Mouse (Mus musculus) heart, adult 2 months (tissue): ENCODE results near the gene A630095N17Rik. TPM values are rescaled to one million over a fixed set of nuclear protein-coding genes. Genes with fewer than 3 reads are reported as not detected.

Source experiments
- DNase-seq, 2 experiments: peaks; one replicate each; pipeline ENCODE4 v3.0.0; 2021
- H3K27ac ChIP-seq: fragments of 200-600 bp; 2 replicates; pipeline ENCODE4 v1.8.1; 2022
- H3K27me3 ChIP-seq: fragments of 200-500 bp; 2 replicates; pipeline ENCODE4 v1.6.1; 2012; ENCODE audit warnings: mild to moderate bottlenecking, low read length, inconsistent platforms, mixed read lengths; ENCODE audit not compliant: control insufficient read depth, insufficient read depth
- H3K36me3 ChIP-seq: fragments of 200-500 bp; 2 replicates; pipeline ENCODE4 v1.6.1; 2012; ENCODE audit warnings: low read length, inconsistent platforms; ENCODE audit not compliant: control insufficient read depth, insufficient read depth
- H3K4me1 ChIP-seq: fragments of 200-500 bp; 2 replicates; pipeline ENCODE4 v1.6.1; 2011; ENCODE audit warnings: low read length; ENCODE audit not compliant: control insufficient read depth, insufficient read depth
- H3K4me3 ChIP-seq: fragments of 200-600 bp; 2 replicates; pipeline ENCODE4 v1.8.1; 2022
- H3K79me2 ChIP-seq: fragments of 200-500 bp; replicated peaks from 2 replicates; pipeline ENCODE4 v1.6.1; 2012; ENCODE audit warnings: mild to moderate bottlenecking, inconsistent platforms, low read length, moderate library complexity, mixed read lengths; ENCODE audit not compliant: control insufficient read depth, insufficient read depth
- H3K9ac ChIP-seq: fragments of 200-500 bp; 2 replicates; pipeline ENCODE4 v1.6.1; 2012; ENCODE audit warnings: low read depth, mild to moderate bottlenecking, control low read depth, inconsistent platforms, low read length, mixed read lengths
- CTCF ChIP-seq: fragments of 200-600 bp; IDR thresholded peaks from 2 replicates; pipeline ENCODE4 v1.8.1; 2022; ENCODE audit warnings: antibody characterized with exemption, mild to moderate bottlenecking, moderate library complexity
- EP300 ChIP-seq: fragments of 200-500 bp; IDR thresholded peaks from 2 replicates; pipeline ENCODE4 v1.6.1; 2011; ENCODE audit warnings: low read depth, low read length, control low read depth; ENCODE audit not compliant: insufficient read depth
- POLR2A ChIP-seq: fragments of 200-500 bp; IDR thresholded peaks from 2 replicates; pipeline ENCODE4 v1.6.1; 2011; ENCODE audit warnings: mild to moderate bottlenecking, low read depth, low read length, control low read depth; ENCODE audit not compliant: insufficient read depth
- WGBS: fragments of 180-500 bp; shearing (Covaris S2); methylation state at CpG from one replicate; pipeline ENCODE4 v1.1.7; 2018; 5-methylcytosine and 5-hydroxymethylcytosine counted together
- intact Hi-C: fragments of 180-260 bp; cut with DNase I; formaldehyde crosslinking; loops from one replicate; pipeline ENCODE4 v1.15.1; 2025
- polyA plus RNA-seq: library from polyadenylated mRNA; depleted of rRNA; stranded (reverse); fragments of >200 nt; gene quantifications from 2 replicates; pipeline ENCODE4 v1.2.3, GENCODE M21; 2012
- total RNA-seq, 2 experiments: library from RNA; stranded (reverse); gene quantifications; 2 replicates each; pipeline ENCODE4 v1.2.3; 2021

A630095N17Rik gene
- total and polyA plus RNA-seq, 3 experiments, result not detected

DNA sequence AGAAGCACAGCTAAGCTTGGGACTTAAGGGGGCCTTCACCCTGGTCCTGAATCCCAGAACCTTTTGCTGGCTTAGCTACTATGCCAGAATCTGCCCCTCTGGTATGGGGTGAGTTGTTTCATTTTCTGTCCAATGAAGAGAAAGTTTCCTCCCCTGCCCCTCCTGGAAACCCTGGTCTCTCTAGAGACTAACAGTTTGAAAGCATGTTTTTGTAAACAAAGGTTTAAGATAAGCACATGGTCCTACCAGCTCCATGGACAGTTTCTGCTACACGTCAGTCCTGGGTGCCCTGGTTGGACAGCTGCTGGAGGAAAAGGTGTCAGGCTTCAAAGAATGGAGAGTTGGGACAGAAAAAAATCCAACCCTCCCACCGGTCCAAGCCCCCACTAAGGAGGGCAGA, 41.3 kb downstream of the A630095N17Rik start:
- H3K4me1 ChIP-seq, result peaks cover 5% of the 10 kb centered on the region
- no peaks in the 10 kb centered on the region for H3K27me3 ChIP-seq
- WGBS, result 29% methylated on average over 2 of the region's 2 CpGs
- no peak for TF ChIP-seq POLR2A
- no peak for TF ChIP-seq CTCF
- TF ChIP-seq EP300, result no peak
- no peak overlapping the region; the same call in 1 of the 2 replicates for H3K4me3 ChIP-seq
- H3K79me2 ChIP-seq, result peaks cover 3% of the 10 kb centered on the region; the same call in 1 of the 2 replicates
- intact Hi-C loops, result loop anchor here (5.0 to 10.0 kb wide), 2 partner anchors 127 to 244 kb away; partner anchors contain the start of genes Dnpep and Gmppa
- no peak overlapping the region for H3K9ac ChIP-seq
- H3K27ac ChIP-seq, result no peak overlapping the region
- H3K36me3 ChIP-seq, result peaks cover 3% of the 10 kb centered on the region
- no peak for DNase-seq

DNA sequence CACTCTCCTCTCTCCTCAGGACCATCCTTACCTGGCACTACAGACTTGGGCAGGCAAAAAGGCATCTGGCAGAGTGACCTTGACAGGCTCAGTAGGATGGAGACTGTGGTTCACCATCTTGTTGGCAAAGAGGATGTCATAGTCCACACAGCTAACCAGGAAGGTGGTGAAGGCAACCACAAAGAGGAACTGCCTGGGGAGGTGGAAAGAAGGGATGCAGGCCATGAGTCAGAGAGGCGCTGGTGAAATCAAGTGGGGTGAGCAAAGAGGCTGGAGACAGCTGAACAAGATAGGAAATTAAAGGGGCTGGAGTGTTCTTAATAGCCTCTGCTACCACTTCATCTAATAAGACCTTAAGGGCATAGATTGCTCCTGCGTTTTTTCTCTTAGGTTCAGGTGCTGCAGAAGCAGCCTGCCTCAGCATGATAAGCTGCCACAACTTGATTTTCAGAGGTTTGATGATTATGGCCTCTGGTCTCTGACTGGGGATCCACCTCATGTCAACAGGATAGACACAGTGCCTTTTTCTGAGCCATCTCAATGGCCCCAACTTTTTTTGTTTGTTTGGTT, 43.9 kb downstream of the A630095N17Rik start:
- TF ChIP-seq POLR2A (no peak), EP300 (no peak), CTCF (no peak)
- Histone ChIP-seq H3K79me2 (peaks cover 3% of the 10 kb centered on the region; the same call in 1 of the 2 replicates), H3K27me3 (no peaks in the 10 kb centered on the region), H3K4me1 (peaks cover 4% of the 10 kb centered on the region), H3K36me3 (no peaks in the 10 kb centered on the region; the same call in 1 of the 2 replicates), H3K9ac (no peak overlapping the region), H3K27ac (no peak overlapping the region), H3K4me3 (no peak overlapping the region)
- no peak for DNase-seq
- intact Hi-C loops, result no loop called here
- 93% methylated on average over 2 of the region's 2 CpGs for WGBS

DNA sequence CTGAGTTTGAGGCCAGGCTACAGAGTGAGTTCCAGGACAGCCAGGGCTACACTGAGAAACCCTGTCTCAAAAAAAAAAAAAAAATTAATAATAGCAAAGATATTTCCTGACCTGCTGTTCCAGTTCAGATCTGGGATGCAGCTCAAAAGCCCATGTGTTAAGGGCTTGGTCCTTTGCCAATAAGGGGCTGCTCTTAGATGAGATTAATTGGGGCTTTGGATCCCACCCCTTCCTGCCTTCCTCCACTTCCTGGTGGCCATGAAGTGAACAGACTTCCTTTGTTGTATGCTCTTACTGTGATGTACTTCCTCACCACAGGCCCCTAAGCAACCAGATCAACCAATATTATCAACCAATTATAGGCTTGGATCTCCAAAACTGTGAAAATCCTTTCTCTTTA, 44.8 kb downstream of the A630095N17Rik start:
- Histone ChIP-seq H3K27ac (no peak overlapping the region), H3K4me1 (peaks cover 4% of the 10 kb centered on the region), H3K79me2 (peaks cover 3% of the 10 kb centered on the region; the same call in 1 of the 2 replicates), H3K4me3 (no peak overlapping the region), H3K9ac (no peak overlapping the region), H3K36me3 (no peaks in the 10 kb centered on the region; the same call in 1 of the 2 replicates), H3K27me3 (no peaks in the 10 kb centered on the region)
- intact Hi-C loops, result no loop called here
- TF ChIP-seq EP300 (no peak), POLR2A (no peak), CTCF (no peak)
- no peak for DNase-seq

DNA sequence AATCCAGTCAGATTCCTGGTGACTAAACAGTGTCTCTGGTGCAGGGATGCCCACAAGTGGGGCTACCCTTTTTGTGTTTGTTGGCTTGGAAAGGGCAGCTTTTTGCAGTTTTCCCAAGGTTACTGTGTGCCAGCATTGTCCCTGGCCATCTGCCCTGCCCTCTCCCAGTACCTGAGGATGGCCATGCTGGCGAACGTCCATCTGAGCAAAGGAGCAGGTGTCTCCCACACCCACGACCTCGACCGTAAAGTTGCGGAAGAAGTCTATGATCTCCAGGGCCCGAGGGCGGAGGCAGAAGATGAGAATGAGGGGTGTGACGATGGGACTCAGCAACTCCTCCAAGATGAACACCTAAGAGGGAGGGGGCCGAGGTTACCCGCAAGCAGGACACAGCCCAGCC, 46.4 kb downstream of the A630095N17Rik start:
- no peaks in the 10 kb centered on the region for H3K4me1 ChIP-seq
- H3K36me3 ChIP-seq, result no peaks in the 10 kb centered on the region; the same call in 1 of the 2 replicates
- peaks cover 1% of the 10 kb centered on the region; the same call in 1 of the 2 replicates for H3K79me2 ChIP-seq
- no peaks in the 10 kb centered on the region for H3K27me3 ChIP-seq
- TF ChIP-seq CTCF, result no peak
- intact Hi-C loops, result no loop called here
- no peak overlapping the region for H3K27ac ChIP-seq
- H3K4me3 ChIP-seq, result no peak overlapping the region
- no peak overlapping the region for H3K9ac ChIP-seq
- no peak for DNase-seq
- 92% methylated on average over 11 of the region's 11 CpGs for WGBS

DNA sequence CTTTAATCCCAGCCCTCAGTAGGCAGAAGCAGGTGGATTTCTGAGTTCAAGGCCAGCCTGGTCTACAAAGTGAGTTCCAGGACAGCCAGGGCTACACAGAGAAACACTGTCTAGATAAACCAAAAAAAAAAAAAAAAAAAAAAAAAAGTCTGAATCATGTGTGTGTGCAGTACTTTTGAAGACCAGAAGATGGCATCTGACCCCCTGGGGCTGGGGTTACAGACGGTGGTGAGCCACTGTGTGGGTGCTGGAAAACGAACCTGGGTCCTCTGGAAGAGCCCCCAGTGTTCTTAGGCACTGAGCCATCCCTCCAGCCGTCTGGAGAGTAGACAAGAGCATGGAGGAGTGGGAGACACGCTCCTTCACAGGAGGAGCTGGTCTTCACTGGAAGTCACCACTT, 49.7 kb downstream of the A630095N17Rik start:
- DNase-seq, result no peak
- 72% methylated on average over 4 of the region's 4 CpGs for WGBS
- Histone ChIP-seq H3K27ac (no peak overlapping the region), H3K9ac (no peak overlapping the region), H3K4me3 (no peak overlapping the region), H3K4me1 (no peaks in the 10 kb centered on the region; the same call in 1 of the 2 replicates), H3K36me3 (no peaks in the 10 kb centered on the region), H3K79me2 (no peaks in the 10 kb centered on the region), H3K27me3 (no peaks in the 10 kb centered on the region)
- intact Hi-C loops, result loop anchor here (5.0 kb wide), 1 partner anchor 70 kb away; no protein-coding TSS in a partner anchor
- TF ChIP-seq EP300 (no peak), CTCF (peak; percentile 44)

DNA sequence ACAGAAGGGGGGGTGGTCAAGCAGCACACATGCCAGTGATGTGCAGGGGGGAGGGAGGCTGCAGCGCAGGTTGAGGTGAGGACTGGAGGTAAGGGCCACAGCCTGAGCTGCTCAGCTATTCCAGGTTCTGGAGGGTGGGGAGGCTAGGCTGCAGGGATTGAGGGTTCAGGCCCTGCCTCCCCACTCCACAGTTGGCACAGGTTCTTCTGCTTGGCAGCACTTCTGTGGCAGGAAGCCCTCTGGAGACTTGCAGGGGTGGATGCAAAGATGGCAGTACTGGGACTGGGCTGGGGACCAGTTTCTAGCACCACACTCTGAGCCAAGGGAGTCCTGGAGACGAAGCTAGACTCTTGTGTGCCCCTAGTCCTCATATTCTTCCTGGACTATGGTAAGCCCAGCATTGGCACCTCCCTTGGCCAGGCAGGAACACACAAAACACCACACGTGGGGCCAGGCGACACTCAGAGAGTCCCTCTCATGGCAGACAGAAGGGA, 50.5 kb downstream of the A630095N17Rik start:
- no peaks in the 10 kb centered on the region for H3K36me3 ChIP-seq
- no peak overlapping the region for H3K27ac ChIP-seq
- 85% methylated on average over 4 of the region's 4 CpGs for WGBS
- H3K27me3 ChIP-seq, result no peaks in the 10 kb centered on the region
- no peaks in the 10 kb centered on the region; the same call in 1 of the 2 replicates for H3K4me1 ChIP-seq
- no peak for TF ChIP-seq POLR2A
- no peak for TF ChIP-seq CTCF
- no peak for TF ChIP-seq EP300
- no peak overlapping the region for H3K4me3 ChIP-seq
- intact Hi-C loops, result loop anchor here (5.0 kb wide), 1 partner anchor 71 kb away; no protein-coding TSS in a partner anchor
- H3K9ac ChIP-seq, result no peak overlapping the region
- no peaks in the 10 kb centered on the region for H3K79me2 ChIP-seq
- DNase-seq, result no peak
